27 mouse cellular contexts compared by ENCODE assay signal in genomic region chrX:61043147-61043546, GRCm38 (mm10).
DNase-seq lines count a peak whose midpoint lies in the region; ATAC-seq and TF ChIP-seq lines count a peak whose summit lies in the region.
"Had no signal": no experiment of that assay in that cellular context is flagged by ENCODE, and none has a peak within 500 bp of the region (broad histone marks: within the 10 kb centered on the region; RNA-seq: fewer than 3 reads in every experiment).

No protein-coding gene starts in this region.

- no peaks in the 10 kb centered on the region for H3K36me3 ChIP-seq in forebrain, embryonic 14.5 days (ENCODE audit: control insufficient read depth, insufficient read depth, low read length)
- H3K36me3 ChIP-seq in forebrain, embryonic 15.5 days = no peaks in the 10 kb centered on the region
- H3K36me3 ChIP-seq: G1E; hindbrain, embryonic 12.5 days; intestine, embryonic 15.5 days; liver, embryonic 15.5 days; neural tube, embryonic 12.5 days had no signal

- no peak overlapping the region for H3K9ac ChIP-seq in forebrain, embryonic 14.5 days (ENCODE audit: low read length)
- no peak overlapping the region for H3K9ac ChIP-seq in forebrain, embryonic 15.5 days (replicated peaks)
- H3K9ac ChIP-seq: hindbrain, embryonic 12.5 days; intestine, embryonic 15.5 days; liver, embryonic 15.5 days; neural tube, embryonic 12.5 days had no signal

- H3K4me3 ChIP-seq in forebrain, embryonic 14.5 days (ENCODE audit: low read depth, low read length) = no peak overlapping the region
- no peak overlapping the region for H3K4me3 ChIP-seq in forebrain, embryonic 15.5 days
- H3K4me3 ChIP-seq in layer of hippocampus, adult 2 months = no peak overlapping the region
- H3K4me3 ChIP-seq: hindbrain, embryonic 12.5 days; intestine, embryonic 15.5 days; left cerebral cortex, adult 2 months; liver, embryonic 15.5 days; neural tube, embryonic 12.5 days had no signal

- no peaks in the 10 kb centered on the region for H3K9me3 ChIP-seq in forebrain, embryonic 14.5 days (replicated peaks; ENCODE audit: control insufficient read depth, low read length)
- H3K9me3 ChIP-seq in forebrain, embryonic 15.5 days = no peaks in the 10 kb centered on the region
- H3K9me3 ChIP-seq: G1E; hindbrain, embryonic 12.5 days; intestine, embryonic 15.5 days; liver, embryonic 15.5 days; neural tube, embryonic 12.5 days had no signal

- H3K27me3 ChIP-seq in forebrain, embryonic 14.5 days (replicated peaks; ENCODE audit: control insufficient read depth, insufficient read depth, low read length) = no peaks in the 10 kb centered on the region
- H3K27me3 ChIP-seq in forebrain, embryonic 15.5 days = no peaks in the 10 kb centered on the region
- H3K27me3 ChIP-seq: CH12.LX; hindbrain, embryonic 12.5 days; intestine, embryonic 15.5 days; liver, embryonic 15.5 days; neural tube, embryonic 12.5 days had no signal

- no peaks in the 10 kb centered on the region for H3K4me1 ChIP-seq in forebrain, embryonic 14.5 days (ENCODE audit: control insufficient read depth, insufficient read depth, low read length)
- H3K4me1 ChIP-seq in forebrain, embryonic 15.5 days = no peaks in the 10 kb centered on the region
- H3K4me1 ChIP-seq: hindbrain, embryonic 12.5 days; intestine, embryonic 15.5 days; liver, embryonic 15.5 days; neural tube, embryonic 12.5 days had no signal

- no peak overlapping the region for H3K27ac ChIP-seq in forebrain, embryonic 14.5 days (ENCODE audit: low read depth, low read length)
- H3K27ac ChIP-seq in forebrain, embryonic 15.5 days (replicated peaks) = no peak overlapping the region
- no peak overlapping the region for H3K27ac ChIP-seq in layer of hippocampus, adult 2 months
- H3K27ac ChIP-seq: hindbrain, embryonic 12.5 days; intestine, embryonic 15.5 days; left cerebral cortex, adult 2 months; liver, embryonic 15.5 days; macrophage; neural tube, embryonic 12.5 days had no signal

- no peak for ATAC-seq in forebrain, embryonic 14.5 days
- no peak for ATAC-seq in forebrain, embryonic 15.5 days (replicated peaks)
- ATAC-seq: intestine, embryonic 15.5 days; Patski had no signal

- peak; percentile 52 for TF ChIP-seq CTCF in layer of hippocampus, adult 2 months (conservative IDR thresholded peaks at IDR 0.05)

- H3K4me2 ChIP-seq in forebrain, embryonic 14.5 days (ENCODE audit: low read length) = no peak overlapping the region
- H3K4me2 ChIP-seq in forebrain, embryonic 15.5 days (replicated peaks) = no peak overlapping the region
- H3K4me2 ChIP-seq: heart, embryonic 11.5 days; hindbrain, embryonic 12.5 days; intestine, embryonic 15.5 days; liver, embryonic 15.5 days; midbrain, embryonic 11.5 days; neural tube, embryonic 12.5 days had no signal

- DNase-seq in forebrain, embryonic 14.5 days (ENCODE audit: low spot score) = peak; percentile 25
- DNase-seq in layer of hippocampus, adult 2 months (ENCODE audit: low spot score in 2 of 2) = no peak
- no peak for DNase-seq in layer of hippocampus, adult 9-11 months
- peak; percentile 15 to 18 for DNase-seq in right cerebral cortex, postnatal 10 days (ENCODE audit: low spot score in 2 of 2)
- no peak for DNase-seq in right cerebral cortex, postnatal 25 days
- DNase-seq in retina, embryonic 14.5 days (ENCODE audit: low spot score) = peak; percentile 13
- no peak for DNase-seq in frontal cortex, postnatal 10 days (ENCODE audit: low spot score in 2 of 2)
- DNase-seq: adrenal gland, postnatal 36 days; cerebellum, adult 11-12 months; gastrocnemius, postnatal 10 days; heart, postnatal 10 days; kidney, postnatal 25 days; liver; right cerebral cortex, adult 18-20 months; spleen, adult 18-20 months had no signal

- 54% methylated on average over 8 of the region's 8 CpGs for WGBS in forebrain, embryonic 14.5 days
- 46% methylated on average over 8 of the region's 8 CpGs for WGBS in forebrain, embryonic 15.5 days

Comparison
In these comparisons a context has a peak if more than half of its experiments do, and no peak if none do; other contexts are left out.
1. DNase-seq: peak in forebrain, embryonic 14.5 days (single experiment), right cerebral cortex, postnatal 10 days (2 of 2) and retina, embryonic 14.5 days (single experiment); none in layer of hippocampus, adult 2 months (0 of 2), layer of hippocampus, adult 9-11 months (single experiment), right cerebral cortex, postnatal 25 days (single experiment) and frontal cortex, postnatal 10 days (0 of 2).